Mouse (Mus musculus) thymus, postnatal 14 days (tissue): ENCODE measurements around the gene Golm1.

ENCODE experiments used
- DNase-seq: peaks from one replicate; pipeline ENCODE4 v3.0.0; 2021

Golm1 gene

DNA sequence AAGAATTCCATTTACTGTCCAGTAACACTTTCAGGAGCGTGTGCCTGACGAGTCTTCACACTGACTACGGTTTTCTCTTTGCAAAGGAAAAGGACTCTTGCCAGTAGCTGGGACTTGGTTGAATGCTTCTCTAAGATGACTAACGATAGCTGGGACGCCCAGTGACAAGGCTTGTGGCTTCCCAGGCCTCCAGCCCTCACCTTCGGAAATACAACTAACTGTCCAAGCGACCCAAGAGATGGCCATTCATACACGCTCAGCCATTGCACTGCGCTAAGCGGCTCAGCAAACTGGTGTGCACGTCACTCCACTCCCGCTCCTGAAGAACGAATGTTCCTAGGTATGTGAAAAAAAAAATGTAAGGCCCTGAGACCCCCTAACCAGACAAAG is 855 bp downstream of the Golm1 start:
- DNase-seq = no peak

DNA sequence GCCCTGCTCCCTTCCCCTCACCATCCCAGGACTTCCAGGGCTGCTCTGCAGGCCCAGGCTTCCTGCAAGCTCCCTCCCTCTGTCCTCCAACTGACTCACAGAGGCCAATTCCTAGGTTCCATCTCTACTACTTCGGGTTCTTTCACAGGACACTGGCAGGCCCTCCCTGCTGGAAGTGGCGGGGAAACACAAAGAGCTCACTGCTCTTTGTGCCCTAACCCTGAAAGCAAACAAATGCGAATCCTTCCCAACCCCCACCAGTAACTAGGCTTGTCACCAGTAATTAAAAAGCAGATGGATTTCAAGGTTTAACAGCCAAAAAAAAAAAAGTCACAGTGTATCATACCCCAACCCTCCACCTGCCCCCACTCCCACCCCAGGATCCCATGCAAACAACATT is 1.4 kb downstream of the Golm1 start:
- no peak for DNase-seq

DNA sequence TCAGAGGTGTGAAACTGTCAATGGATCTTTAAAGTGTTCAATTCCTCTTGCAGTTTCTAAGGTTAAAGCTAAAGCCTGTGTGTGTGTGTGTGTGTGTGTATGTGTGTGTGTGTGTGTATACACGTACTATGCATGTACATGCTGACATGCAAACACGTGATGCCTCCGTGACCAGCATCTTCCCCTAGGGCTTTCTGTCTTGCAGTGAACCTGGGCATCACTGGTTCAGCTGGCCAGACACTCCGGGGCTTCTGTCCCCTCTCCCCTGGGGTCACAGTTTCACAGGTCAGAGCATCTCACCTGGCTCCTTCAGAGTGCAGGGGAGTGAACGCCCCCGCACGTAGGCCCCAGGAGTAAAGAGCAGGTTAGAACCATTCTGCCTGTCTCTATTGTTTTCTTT is 2.0 kb downstream of the Golm1 start:
- DNase-seq = no peak

DNA sequence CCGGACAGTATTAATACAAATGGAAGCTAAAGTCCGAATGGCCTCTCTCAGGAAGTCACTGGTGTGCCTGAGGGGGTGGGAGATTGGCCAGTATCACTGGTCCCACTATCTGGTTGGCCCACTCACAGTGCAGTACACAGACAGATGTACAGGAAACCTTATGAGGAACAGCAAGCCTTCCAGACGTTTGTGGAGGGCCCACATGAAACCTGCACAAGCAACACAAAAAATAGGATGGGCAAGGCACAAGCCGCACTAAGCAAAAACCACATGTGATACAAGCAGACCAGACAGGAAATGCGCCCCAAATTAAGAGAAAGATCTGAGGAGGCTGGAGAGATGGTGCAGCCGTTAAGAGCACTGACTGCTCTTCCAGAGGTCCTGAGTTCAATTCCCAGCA is 3.4 kb downstream of the Golm1 start:
- DNase-seq = peak; percentile 12

DNA sequence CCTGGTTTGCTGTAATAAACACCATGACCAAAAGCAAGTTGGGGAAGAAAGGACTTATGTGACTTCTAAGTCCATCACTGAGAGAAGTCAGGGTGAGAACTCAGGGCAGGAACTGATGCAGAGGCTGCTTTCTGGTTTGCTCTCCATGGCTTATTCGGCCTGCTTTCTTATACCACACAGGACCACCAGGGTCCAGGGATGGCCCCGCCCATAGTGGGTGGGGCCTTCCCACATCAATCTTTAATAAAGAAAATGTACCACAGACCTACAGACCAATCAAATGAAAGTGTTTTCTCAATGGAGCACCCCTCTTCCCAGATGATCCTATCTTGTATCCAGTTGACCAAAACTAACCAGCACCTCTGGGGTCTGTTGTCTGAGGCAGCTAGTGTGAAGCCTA is 4.1 kb downstream of the Golm1 start:
- DNase-seq = no peak

DNA sequence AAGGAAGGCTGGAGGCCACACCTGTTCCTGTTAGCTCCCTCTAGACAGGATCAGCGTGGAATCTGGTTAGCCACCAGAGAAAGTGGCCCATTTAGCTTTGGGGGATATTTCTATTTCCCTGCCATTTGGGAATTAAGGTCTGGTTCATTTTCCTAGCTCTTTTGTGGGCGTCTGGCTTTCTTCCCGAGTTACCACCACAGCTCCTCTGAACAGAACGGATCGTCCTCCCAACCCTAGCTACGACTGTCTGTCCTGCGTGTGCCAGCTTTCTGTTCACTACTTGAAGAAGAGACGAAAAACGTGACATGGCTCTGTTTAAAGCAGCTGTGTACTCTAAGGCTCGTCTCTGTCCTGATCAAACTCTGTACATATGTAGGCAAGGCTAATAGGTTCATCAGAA is 5.7 kb downstream of the Golm1 start:
- no peak for DNase-seq

DNA sequence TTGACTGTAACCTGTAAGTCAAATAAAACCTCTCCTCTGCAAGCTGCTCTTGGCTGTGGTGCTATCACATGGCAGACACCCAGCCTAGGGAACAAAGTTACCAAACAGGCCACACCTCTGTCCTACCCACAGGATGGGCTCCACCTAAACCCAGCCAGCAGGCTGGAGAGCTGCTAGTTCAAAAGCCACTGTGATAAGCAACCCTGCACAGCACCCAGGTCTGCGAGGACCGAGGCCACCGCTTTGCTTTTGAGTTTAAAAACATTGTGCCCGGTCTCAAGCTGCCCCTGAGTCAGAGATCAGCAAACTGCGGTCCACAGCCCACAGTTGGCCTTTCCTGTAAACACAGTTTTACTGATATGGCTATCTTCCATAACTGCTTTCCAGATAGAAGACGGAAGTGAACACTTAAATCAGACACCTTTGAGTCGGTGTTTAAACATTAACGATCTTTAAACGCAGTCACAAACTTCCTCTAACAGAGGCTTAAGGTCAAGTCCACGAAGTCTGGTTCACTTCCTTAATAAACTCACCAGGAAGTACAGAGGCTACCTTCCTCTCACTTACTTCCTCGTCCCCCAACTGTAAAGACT is 7.0 kb downstream of the Golm1 start:
- peak; percentile 18 for DNase-seq

DNA sequence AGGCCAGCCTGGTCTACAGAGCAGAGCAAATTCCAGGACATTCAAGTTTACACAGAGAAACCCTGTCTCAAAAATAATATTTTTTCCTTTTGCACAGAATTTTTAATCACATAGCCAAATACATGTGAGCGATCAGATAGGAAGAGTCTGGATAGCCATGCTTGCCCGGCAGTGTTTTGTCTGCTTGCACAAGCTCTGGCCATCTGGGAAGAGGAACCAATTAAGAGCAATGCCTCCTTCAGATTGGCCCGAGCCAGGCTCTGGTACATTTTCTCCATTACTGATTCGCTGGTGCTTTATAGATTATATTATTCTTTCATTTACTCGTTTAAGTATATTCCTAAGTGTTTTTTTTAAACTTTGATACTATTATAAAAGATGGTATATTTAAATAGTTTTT is 7.8 kb downstream of the Golm1 start:
- DNase-seq = no peak

DNA sequence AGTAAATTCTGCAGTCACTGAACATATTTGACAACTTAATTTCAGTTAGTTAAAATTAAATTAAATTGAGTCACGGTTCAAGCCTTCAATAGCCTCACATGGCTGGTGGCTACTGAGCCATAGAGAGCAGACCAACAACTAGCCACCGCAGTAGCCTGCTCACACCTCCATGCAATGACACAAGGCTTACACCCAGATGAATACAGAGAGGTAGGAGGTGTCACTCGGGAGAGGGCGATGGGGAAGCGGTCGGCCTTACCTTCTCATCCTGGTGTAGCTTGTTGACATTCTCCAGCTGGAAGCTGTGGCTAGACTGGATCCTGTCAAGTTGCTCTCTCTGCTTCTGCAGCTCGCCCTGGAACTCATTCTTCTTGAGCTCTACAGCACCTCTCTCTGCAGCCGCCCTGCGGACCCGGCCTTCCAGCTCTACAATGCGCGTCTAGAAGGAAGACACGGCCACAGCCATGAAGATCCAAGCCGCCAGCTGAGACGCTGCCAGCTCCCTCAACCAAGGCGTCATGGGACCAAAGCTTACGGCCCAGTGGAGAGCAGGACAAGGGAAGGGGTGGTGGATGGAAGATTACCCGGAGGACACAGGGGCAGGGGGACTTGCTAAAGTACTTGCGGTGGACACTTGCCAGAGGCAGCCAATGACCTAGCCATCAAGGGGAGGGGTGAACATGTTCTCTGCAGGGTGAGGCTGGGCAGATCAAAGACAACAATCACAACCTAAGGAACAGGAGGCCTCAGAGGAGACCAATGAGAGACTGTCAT is 11.5 kb downstream of the Golm1 start:
- no peak for DNase-seq

DNA sequence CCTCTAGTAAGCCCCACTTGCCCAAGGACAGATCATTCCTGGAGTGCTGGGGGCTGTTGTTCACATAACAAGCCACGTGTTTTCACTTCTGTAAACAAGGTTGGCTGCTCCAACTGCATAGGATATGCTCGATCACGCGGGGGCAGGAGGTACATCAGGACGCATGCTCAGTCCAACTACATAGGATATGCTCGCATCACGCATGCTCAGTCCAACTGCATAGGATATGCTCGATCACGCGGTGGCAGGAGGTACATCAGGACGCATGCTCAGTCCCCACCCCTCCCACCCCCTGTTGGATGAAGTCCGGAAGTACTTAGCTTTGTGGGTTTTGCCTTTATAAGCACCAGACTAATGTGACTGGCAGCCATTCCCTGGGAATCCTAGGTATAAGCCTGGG is 13.6 kb downstream of the Golm1 start:
- DNase-seq = no peak

DNA sequence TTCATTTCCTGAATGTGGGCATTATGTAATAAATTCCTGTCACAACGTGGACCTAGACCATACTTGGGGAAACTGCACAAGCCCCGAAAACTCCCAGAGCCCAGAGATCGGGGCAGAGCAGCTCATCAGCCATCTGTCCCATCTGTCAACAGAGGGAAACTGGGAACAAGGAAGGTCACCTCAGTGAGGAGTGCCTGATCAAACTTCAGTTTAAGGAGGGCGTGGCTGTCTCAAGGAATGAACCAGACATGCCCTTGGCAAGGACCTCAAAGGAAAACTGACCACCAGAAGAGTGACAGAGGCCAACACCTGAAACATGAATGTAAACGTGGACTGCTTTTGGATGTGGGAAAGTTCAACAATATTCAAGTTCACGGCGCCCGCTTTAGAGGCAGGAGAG is 14.2 kb downstream of the Golm1 start:
- DNase-seq = no peak

DNA sequence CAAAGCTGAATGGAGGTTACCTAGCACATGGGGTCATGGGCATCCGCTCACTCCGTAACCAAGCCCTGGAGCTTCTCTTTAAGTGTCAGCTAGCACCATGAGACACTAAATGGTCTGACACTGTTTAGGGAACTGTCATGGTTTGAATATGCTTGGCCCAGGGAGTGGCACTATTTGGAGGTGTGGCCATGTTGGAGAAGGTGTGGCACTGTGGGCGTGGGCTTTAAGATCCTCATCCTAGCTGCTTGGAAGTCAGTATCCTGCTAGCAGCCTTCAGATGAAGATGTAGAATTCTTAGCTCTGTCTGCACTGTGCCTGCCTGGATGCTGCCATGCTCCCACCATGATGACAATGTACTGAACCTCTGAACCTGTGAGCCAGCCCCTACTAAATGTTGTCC is 15.2 kb downstream of the Golm1 start:
- no peak for DNase-seq

DNA sequence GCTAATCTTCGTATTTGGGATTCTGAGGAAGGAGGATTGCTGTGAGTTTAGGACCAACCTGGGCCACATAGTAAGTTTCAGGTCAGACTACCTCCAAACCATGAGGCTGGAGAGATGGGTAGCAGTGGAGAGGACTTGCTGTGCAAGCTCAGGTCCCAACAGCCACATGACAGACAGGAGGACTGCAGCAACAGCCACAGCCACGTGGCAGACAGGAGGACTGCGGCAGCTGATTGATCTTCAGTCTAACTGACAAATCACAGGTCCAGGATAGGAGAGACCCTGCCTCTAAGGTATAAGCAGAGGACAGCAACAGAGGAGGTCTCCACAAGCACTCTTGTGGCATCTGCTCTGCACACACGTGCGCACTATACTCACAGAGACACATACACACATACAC is 17.8 kb downstream of the Golm1 start:
- DNase-seq = no peak

DNA sequence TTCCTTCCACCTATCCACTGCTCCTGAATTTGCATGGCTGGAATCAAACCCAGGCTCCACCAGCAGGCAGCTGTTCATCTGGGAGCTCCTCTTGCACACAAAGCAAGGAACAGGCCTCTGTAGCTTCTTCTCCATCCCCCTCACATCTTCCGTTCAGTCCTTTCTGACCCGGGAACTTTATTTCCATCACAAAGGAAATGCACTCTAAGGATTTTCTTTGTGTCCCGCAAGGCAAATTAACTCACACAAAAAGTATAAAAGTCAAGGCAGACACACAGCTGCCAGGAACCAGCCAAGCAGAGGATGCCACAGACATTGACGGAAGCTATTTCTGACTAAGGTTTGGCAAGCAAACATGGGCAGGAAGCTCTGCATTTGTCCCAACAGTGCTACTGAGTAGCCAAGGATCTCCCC is 18.6 kb downstream of the Golm1 start:
- DNase-seq = no peak

DNA sequence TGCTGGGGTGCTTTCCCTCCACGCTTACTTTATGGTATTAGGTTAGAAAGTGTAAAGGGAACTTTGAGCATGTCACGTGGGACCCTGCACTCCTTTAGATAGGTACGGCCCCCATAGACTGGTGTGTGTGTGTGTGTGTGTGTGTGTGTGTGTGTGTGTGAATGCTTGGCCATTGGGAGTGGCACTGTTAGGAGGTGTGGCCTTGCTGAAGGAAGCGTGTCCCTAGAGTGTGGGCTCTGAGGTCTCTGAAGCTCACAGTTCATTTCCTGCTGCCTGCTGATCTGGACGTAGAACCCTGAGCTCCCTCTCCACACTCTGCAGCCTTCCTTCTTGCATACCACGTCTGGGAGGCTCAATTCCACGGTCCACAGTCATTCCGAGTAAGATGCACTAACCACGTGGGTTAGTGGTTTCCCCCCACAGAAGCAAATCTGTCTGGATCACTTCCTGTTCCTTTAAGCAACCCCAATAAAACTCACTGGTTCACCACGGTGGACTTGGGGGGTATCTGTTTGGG is 19.2 kb downstream of the Golm1 start:
- DNase-seq = peak; percentile 9

DNA sequence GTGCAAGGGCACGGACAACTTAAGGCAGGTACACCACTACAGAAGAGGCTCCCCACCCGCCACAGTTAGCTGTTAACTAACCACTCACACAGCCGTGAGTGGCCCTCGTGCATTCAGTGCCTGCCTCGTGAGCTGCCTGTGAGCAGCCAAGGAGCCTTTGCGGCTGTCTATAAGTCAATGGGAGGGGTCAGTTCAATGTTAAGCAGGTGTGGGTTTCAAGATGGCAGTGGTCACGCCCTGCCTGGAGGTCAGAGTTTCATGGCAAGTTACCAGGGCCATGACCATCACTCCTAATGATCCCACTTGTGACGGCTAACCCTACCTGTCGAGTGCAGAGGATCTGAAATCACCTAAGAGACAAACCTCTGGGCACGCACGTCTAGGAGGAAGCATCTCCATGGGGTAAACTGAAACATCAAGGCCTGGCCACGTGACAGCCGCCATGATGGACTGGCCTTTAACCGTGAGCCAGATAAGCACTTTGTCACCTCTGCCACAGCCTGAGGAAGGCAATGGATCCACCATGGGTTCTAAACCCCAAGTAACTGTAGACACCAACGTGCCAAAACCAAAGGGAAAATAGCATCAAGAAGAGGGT is 19.8 kb downstream of the Golm1 start:
- DNase-seq = no peak

DNA sequence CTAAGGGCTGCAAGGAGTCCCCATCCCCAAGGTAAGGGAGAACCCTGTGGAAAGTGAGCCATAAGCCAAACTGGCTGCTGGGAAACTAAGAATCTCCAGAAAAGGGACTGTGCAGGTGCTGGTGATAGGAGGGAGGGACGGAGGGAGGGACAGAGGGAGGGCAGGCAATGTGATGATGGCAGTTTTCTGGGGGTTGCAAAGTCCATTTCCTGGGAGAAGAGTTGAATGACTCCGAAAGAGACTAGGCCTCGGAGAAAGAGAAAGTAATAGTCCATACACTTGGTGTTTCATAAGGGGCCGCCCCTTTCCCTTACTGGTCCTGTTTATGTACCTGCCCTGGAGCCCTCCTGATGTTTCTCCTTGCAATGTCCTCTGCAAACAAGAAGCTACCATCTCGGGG is 21.1 kb downstream of the Golm1 start:
- no peak for DNase-seq

DNA sequence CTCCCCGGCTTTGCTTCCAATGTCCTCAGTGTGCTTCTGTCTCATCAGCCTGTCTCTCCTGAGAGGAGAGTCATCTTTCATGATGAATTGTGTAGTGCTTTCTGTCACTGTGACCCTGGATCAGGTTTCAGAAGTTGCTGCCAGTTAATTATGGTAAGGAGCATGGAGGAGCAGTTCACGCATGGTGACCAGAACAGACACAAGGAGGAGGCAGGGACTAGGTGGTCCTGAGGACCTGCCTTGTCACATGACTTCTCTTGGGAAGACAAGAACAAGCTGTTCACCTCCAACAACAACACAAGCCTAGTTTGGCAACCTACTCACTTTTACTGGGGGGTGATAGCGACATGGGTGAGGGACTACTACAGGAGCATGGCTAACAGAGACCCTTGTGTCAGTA is 22.5 kb downstream of the Golm1 start:
- DNase-seq = no peak

DNA sequence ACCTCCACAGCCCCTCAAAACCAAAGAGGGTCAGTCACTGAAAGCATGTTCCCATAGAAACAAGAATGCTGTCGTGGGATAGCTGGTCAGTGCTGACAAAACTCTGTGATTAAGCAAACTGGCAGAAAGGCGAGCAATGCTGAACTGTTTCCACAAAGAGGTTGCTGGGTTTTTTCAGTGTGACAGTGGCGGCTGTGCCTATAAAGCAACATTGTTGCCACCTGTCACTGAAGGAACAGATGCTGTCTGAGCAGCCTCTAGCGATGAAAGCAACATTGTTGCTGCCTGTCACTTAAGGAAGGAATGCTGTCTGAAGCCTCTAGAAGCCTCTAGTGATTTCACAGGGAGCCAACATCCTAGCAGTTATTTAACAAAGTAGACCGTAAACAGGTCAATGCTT is 23.0 kb downstream of the Golm1 start:
- DNase-seq = no peak

DNA sequence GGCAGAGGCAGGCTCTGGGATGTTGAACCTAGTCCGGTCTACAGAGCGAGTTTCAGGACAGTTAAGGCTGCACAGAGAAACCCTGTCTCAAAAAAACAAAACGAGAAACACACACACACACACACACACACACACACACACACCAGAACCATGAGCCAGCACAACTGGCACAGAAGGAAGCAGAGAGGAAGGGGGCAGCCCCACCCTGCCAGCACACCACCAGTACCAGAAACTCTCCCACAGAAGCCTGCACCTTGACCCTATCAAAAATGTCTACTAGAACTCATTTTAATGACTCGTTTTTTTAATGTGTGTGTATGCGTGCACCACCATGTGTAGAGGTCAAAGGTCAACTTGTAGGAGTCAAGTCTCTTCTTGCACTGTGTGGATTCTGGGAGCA is 25.8 kb downstream of the Golm1 start:
- no peak for DNase-seq

DNA sequence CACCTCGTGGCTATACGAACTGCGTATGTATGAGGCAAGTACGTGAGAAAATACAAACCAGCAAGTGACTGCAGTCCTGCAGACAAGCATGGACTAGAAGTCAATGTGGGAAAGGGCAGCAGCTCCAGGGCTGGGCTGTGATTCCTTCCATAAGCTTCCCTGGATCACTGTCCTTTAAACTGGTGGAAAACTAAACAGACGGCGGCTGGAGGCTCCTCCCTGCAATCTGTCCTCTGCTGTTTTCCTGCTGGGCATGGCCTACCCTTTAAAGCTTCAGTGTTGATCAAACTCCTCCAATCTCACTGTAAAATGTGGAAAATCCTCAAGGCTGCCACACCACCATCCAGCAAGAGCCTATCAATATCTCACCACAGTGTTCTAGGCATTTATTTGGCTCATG is 27.0 kb downstream of the Golm1 start:
- DNase-seq = no peak

DNA sequence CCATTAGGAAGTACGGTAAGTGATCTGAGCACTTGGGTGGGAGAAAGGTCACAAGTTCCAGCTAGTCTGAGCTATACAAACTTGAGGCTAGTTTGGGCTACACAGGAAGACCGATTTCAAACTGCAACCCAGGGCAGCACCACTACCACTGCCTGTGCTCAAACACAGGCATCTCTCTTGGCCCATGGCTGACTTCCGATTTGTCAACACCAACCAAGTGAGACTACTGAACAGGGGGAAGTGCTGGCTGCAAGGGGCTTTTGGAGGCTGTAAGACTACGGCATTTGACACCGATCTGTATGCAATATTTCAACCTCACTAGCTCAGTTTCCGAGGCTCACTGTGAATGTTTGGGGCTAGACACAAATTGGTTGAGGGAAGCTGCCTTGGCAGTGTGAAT is 28.1 kb downstream of the Golm1 start:
- DNase-seq = no peak

DNA sequence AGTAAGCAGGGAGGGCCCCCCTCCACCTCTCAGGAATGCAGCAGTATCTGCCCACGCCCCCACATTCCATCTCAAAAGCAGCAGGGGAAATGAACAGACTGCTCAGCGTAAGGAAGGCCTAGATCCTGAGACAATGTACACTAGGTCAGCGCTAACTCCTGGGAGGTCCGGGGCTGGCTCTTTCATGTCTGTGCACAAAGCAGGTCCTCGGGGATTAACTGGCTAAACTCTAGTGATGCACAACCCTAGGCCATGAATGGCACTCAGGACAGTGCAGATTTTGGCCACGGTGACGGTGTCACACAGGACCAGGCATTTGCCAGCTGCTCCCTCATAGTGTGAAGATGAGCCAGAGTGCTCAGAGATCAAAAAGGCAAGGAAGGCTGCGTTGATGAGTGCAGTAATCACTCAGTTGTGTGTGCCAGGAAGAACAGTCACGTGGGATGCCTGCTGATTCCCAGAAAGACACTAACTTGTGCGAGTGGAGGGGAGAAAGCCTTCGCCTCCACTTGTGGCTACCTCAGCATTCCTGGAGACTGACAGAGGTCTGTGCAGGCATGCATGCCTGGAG is 28.9 kb downstream of the Golm1 start:
- no peak for DNase-seq

DNA sequence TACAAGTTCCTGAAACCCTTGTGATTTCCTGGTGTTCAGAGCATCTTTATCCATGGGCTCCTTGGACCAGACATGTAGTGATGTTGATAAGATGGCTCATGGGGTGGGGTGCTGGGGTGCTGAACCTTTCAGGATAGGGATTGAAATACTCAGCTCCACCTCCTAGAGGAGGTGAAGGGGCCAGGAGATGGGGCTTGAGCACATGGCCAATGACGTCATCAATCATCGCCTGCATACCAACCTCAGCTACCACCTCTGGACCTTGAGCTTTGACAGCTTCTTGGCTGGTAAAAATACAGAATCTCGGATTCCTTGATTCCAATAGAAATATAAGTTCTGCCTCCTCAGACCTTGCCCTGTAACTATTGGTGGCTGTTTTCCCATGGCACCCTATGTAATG is 30.1 kb downstream of the Golm1 start:
- DNase-seq = no peak
